Mouse (Mus musculus) c-Kit-positive CD71-positive TER-119-negative erythroid progenitor cells, embryonic 14.5 days (primary cell): Measurements from ENCODE around the gene Dyrk3.
A peak's percentile ranks its signal among the peaks of the same experiment; 100 is the strongest.

Experiments used
- DNase-seq: peaks from one replicate; pipeline ENCODE4 v3.0.0-alpha.2; 2013; ENCODE audit warnings: low read depth

Dyrk3 gene

GRCm38 (mm10) chr1:131112576-131112975, 25.6 kb downstream of the Dyrk3 start:
- DNase-seq = no peak

GRCm38 (mm10) chr1:131110525-131111106, 27.5 kb downstream of the Dyrk3 start:
- no peak for DNase-seq

GRCm38 (mm10) chr1:131107575-131108308, 30.4 kb downstream of the Dyrk3 start:
- DNase-seq = no peak

- DNase-seq = no peak
Measured at GRCm38 (mm10) chr1:131103776-131104424, 34.2 kb downstream of the Dyrk3 start.

- DNase-seq = no peak
Measured at GRCm38 (mm10) chr1:131100808-131101207, 37.3 kb downstream of the Dyrk3 start.

- DNase-seq = peak; percentile 83
Measured at GRCm38 (mm10) chr1:131097700-131098094, 40.4 kb downstream of the Dyrk3 start, which contains the start of gene Mapkapk2. Gene Mapkapk2, minus strand, starts transcription at chr1:131097826.

GRCm38 (mm10) chr1:131096803-131097699, 41.1 kb downstream of the Dyrk3 start:
- DNase-seq = peak; percentile 49

- DNase-seq = no peak
Measured at GRCm38 (mm10) chr1:131096132-131096695, 41.9 kb downstream of the Dyrk3 start.

- DNase-seq = no peak
Measured at GRCm38 (mm10) chr1:131095574-131095973, 42.6 kb downstream of the Dyrk3 start.

GRCm38 (mm10) chr1:131093889-131094288, 44.3 kb downstream of the Dyrk3 start:
- DNase-seq = no peak

GRCm38 (mm10) chr1:131092846-131093245, 45.3 kb downstream of the Dyrk3 start:
- DNase-seq = no peak

GRCm38 (mm10) chr1:131092173-131092572, 46.0 kb downstream of the Dyrk3 start:
- no peak for DNase-seq

GRCm38 (mm10) chr1:131091481-131091880, 46.7 kb downstream of the Dyrk3 start:
- no peak for DNase-seq

- no peak for DNase-seq
Measured at GRCm38 (mm10) chr1:131090877-131091276, 47.3 kb downstream of the Dyrk3 start.

- no peak for DNase-seq
Measured at GRCm38 (mm10) chr1:131090261-131090660, 47.9 kb downstream of the Dyrk3 start.

- DNase-seq = no peak
Measured at GRCm38 (mm10) chr1:131089525-131090127, 48.5 kb downstream of the Dyrk3 start.

- DNase-seq = no peak
Measured at GRCm38 (mm10) chr1:131088547-131088946, 49.6 kb downstream of the Dyrk3 start.

- DNase-seq = no peak
Measured at GRCm38 (mm10) chr1:131086907-131087306, 51.2 kb downstream of the Dyrk3 start.

GRCm38 (mm10) chr1:131085957-131086739, 52.0 kb downstream of the Dyrk3 start:
- no peak for DNase-seq

GRCm38 (mm10) chr1:131085272-131085671, 52.9 kb downstream of the Dyrk3 start:
- no peak for DNase-seq

GRCm38 (mm10) chr1:131084289-131084688, 53.9 kb downstream of the Dyrk3 start:
- DNase-seq = no peak
